In genomic region chr14:99434645-99435044, GRCm38 (mm10) we compare ENCODE assay signal across 28 mouse cellular contexts.
"Had no signal": no experiment of that assay in that cellular context is flagged by ENCODE, and none has a peak within 500 bp of the region (broad histone marks: within the 10 kb centered on the region; RNA-seq: fewer than 3 reads in every experiment).

No protein-coding gene starts in this region.

- H3K27ac ChIP-seq: embryonic facial prominence, embryonic 10.5 days; embryonic facial prominence, embryonic 12.5 days; embryonic facial prominence, embryonic 13.5 days; embryonic facial prominence, embryonic 15.5 days; forebrain, embryonic 12.5 days; forebrain, embryonic 13.5 days; forebrain, embryonic 15.5 days; gastrocnemius, adult 2 months; heart, adult 2 months had no signal

- H3K4me3 ChIP-seq: embryonic facial prominence, embryonic 10.5 days; embryonic facial prominence, embryonic 12.5 days; embryonic facial prominence, embryonic 13.5 days; embryonic facial prominence, embryonic 15.5 days; erythroblast, embryonic 14.5 days; forebrain, embryonic 12.5 days; forebrain, embryonic 13.5 days; forebrain, embryonic 15.5 days; gastrocnemius, adult 2 months; heart, adult 2 months had no signal

- H3K36me3 ChIP-seq: embryonic facial prominence, embryonic 10.5 days; embryonic facial prominence, embryonic 12.5 days; embryonic facial prominence, embryonic 13.5 days; embryonic facial prominence, embryonic 15.5 days; forebrain, embryonic 12.5 days; forebrain, embryonic 15.5 days had no signal

- H3K4me2 ChIP-seq: embryonic facial prominence, embryonic 12.5 days; embryonic facial prominence, embryonic 13.5 days; embryonic facial prominence, embryonic 15.5 days; forebrain, embryonic 12.5 days; forebrain, embryonic 13.5 days; forebrain, embryonic 15.5 days had no signal

- H3K9ac ChIP-seq: embryonic facial prominence, embryonic 12.5 days; embryonic facial prominence, embryonic 13.5 days; embryonic facial prominence, embryonic 15.5 days; forebrain, embryonic 12.5 days; forebrain, embryonic 13.5 days; forebrain, embryonic 15.5 days; forebrain, postnatal 0 days had no signal

- H3K4me1 ChIP-seq: embryonic facial prominence, embryonic 10.5 days; embryonic facial prominence, embryonic 12.5 days; embryonic facial prominence, embryonic 13.5 days; embryonic facial prominence, embryonic 15.5 days; forebrain, embryonic 12.5 days; forebrain, embryonic 13.5 days; forebrain, embryonic 15.5 days had no signal

- DNase-seq: cerebellum, adult 2 months; cerebellum, adult 8-10 months; cerebellum, adult 9-10 months; cerebellum, adult 9-11 months; cerebellum, postnatal 10 days; cerebellum, postnatal 14 days; cerebellum, postnatal 25 days; cerebellum, postnatal 36 days; embryo, embryonic 11 days; forebrain, postnatal 0 days; gastrocnemius, adult 2 months; gastrocnemius, postnatal 10 days; gastrocnemius, postnatal 14 days; gastrocnemius, postnatal 25 days; gastrocnemius, postnatal 36 days; heart, adult 11 months; heart, adult 18-20 months; heart, adult 2 months had no signal

- H3K9me3 ChIP-seq: embryonic facial prominence, embryonic 10.5 days; embryonic facial prominence, embryonic 12.5 days; embryonic facial prominence, embryonic 13.5 days; embryonic facial prominence, embryonic 15.5 days; forebrain, embryonic 12.5 days; forebrain, embryonic 13.5 days; forebrain, embryonic 15.5 days had no signal

- ATAC-seq: forebrain, embryonic 13.5 days; forebrain, embryonic 14.5 days; forebrain, embryonic 15.5 days; forebrain, embryonic 16.5 days; forebrain, postnatal 0 days had no signal

- H3K27me3 ChIP-seq: embryonic facial prominence, embryonic 12.5 days; embryonic facial prominence, embryonic 13.5 days; embryonic facial prominence, embryonic 15.5 days; forebrain, embryonic 12.5 days; forebrain, embryonic 13.5 days; forebrain, embryonic 15.5 days had no signal
